Mouse (Mus musculus): ENCODE measurements around the gene Nr4a1. TPM values are rescaled to one million over a fixed set of nuclear protein-coding genes. Genes with fewer than 3 reads are reported as not detected.

Nr4a1 gene
- polyA plus RNA-seq, 1 experiment from 2014 or later: 11.2 TPM

- Histone ChIP-seq H3K9me3 (no peaks in the 10 kb centered on the region), H3K4me3 (replicated peaks) (peak overlapping the region; percentile 18; the same call in 1 of the 2 replicates), H3K27me3 (replicated peaks) (no peaks in the 10 kb centered on the region), H3K27ac (peak overlapping the region; percentile 89), H3K4me1 (peaks cover 38% of the 10 kb centered on the region), H3K9ac (no peak overlapping the region), H3K36me3 (peaks cover 18% of the 10 kb centered on the region), H3K4me2 (peak overlapping the region; percentile 40)
- ATAC-seq (ENCODE audit: insufficient read depth, low FRiP score, low read depth): no peak
- WGBS: 63% methylated on average over 10 of the region's 10 CpGs
These were observed 19.3 kb upstream of the Nr4a1 start for GRCm38 (mm10) chr15:101234611-101235341.

GRCm38 (mm10) chr15:101235342-101235698, 18.7 kb upstream of the Nr4a1 start:
- H3K27me3 ChIP-seq (replicated peaks): no peaks in the 10 kb centered on the region
- peak overlapping the region; percentile 89 for H3K27ac ChIP-seq
- ATAC-seq (ENCODE audit: insufficient read depth, low FRiP score, low read depth): peak; percentile 5; the same call in 1 of the 2 replicates
- WGBS: 30% methylated on average over 5 of the region's 5 CpGs
- H3K4me2 ChIP-seq: peak overlapping the region; percentile 40
- H3K36me3 ChIP-seq: peaks cover 14% of the 10 kb centered on the region
- peak overlapping the region; percentile 18 for H3K4me3 ChIP-seq (replicated peaks)
- peaks cover 40% of the 10 kb centered on the region for H3K4me1 ChIP-seq
- no peaks in the 10 kb centered on the region for H3K9me3 ChIP-seq
- H3K9ac ChIP-seq: no peak overlapping the region

- H3K4me1 ChIP-seq: peaks cover 41% of the 10 kb centered on the region
- H3K4me2 ChIP-seq: peak overlapping the region; percentile 40
- H3K9ac ChIP-seq: no peak overlapping the region
- peak overlapping the region; percentile 18 for H3K4me3 ChIP-seq (replicated peaks)
- peak overlapping the region; percentile 89 for H3K27ac ChIP-seq
- H3K27me3 ChIP-seq (replicated peaks): no peaks in the 10 kb centered on the region
- WGBS: 19% methylated on average over 12 of the region's 12 CpGs
- H3K36me3 ChIP-seq: peaks cover 10% of the 10 kb centered on the region
- H3K9me3 ChIP-seq: no peaks in the 10 kb centered on the region
- peak; percentile 71 for ATAC-seq (ENCODE audit: insufficient read depth, low FRiP score, low read depth)
These were observed 18.2 kb upstream of the Nr4a1 start for GRCm38 (mm10) chr15:101235728-101236327.

GRCm38 (mm10) chr15:101236878-101237277, 17.2 kb upstream of the Nr4a1 start:
- Histone ChIP-seq H3K36me3 (no peaks in the 10 kb centered on the region), H3K4me1 (peaks cover 47% of the 10 kb centered on the region), H3K4me2 (no peak overlapping the region), H3K9ac (no peak overlapping the region), H3K9me3 (no peaks in the 10 kb centered on the region), H3K27me3 (replicated peaks) (no peaks in the 10 kb centered on the region), H3K4me3 (replicated peaks) (no peak overlapping the region), H3K27ac (peak overlapping the region; percentile 89; the same call in 1 of the 2 replicates)
- ATAC-seq (ENCODE audit: insufficient read depth, low FRiP score, low read depth): no peak
- 8% methylated on average over 3 of the region's 3 CpGs for whole genome bisulfite sequencing

- ATAC-seq (ENCODE audit: insufficient read depth, low FRiP score, low read depth): no peak
- H3K4me3 ChIP-seq (replicated peaks): peak overlapping the region; percentile 32
- no peaks in the 10 kb centered on the region for H3K9me3 ChIP-seq
- no peak overlapping the region for H3K9ac ChIP-seq
- peaks cover 41% of the 10 kb centered on the region for H3K4me1 ChIP-seq
- peak overlapping the region; percentile 40; the same call in 1 of the 2 replicates for H3K27ac ChIP-seq
- H3K27me3 ChIP-seq (replicated peaks): no peaks in the 10 kb centered on the region
- H3K4me2 ChIP-seq: peak overlapping the region; percentile 66
- no peaks in the 10 kb centered on the region for H3K36me3 ChIP-seq
- 5% methylated on average over 28 of the region's 28 CpGs for WGBS
These were observed 15.1 kb upstream of the Nr4a1 start for GRCm38 (mm10) chr15:101238885-101239511.

- WGBS: 60% methylated on average over 8 of the region's 8 CpGs
- ATAC-seq (ENCODE audit: insufficient read depth, low FRiP score, low read depth): no peak
These were observed 14.2 kb upstream of the Nr4a1 start for GRCm38 (mm10) chr15:101239821-101240220.

GRCm38 (mm10) chr15:101240799-101241204, 13.3 kb upstream of the Nr4a1 start:
- peak overlapping the region; percentile 55 for H3K4me2 ChIP-seq
- H3K4me1 ChIP-seq: peaks cover 33% of the 10 kb centered on the region
- WGBS: 4% methylated on average over 10 of the region's 10 CpGs
- no peaks in the 10 kb centered on the region for H3K27me3 ChIP-seq (replicated peaks)
- no peaks in the 10 kb centered on the region for H3K9me3 ChIP-seq
- 0 out of 2 replicates have a peak overlapping the region, but pooled peaks have one; percentile 27 for H3K9ac ChIP-seq
- no peaks in the 10 kb centered on the region for H3K36me3 ChIP-seq
- peak overlapping the region; percentile 25 for H3K4me3 ChIP-seq (replicated peaks)
- ATAC-seq (ENCODE audit: insufficient read depth, low FRiP score, low read depth): peak; percentile 37; the same call in 1 of the 2 replicates
- peak overlapping the region; percentile 70 for H3K27ac ChIP-seq

More at GRCm38 (mm10) chr15:101239821-101240220, 14.2 kb upstream of the Nr4a1 start:
- Histone ChIP-seq H3K36me3 (no peaks in the 10 kb centered on the region), H3K27me3 (replicated peaks) (no peaks in the 10 kb centered on the region), H3K4me2 (no peak overlapping the region), H3K9ac (no peak overlapping the region), H3K9me3 (no peaks in the 10 kb centered on the region), H3K27ac (no peak overlapping the region), H3K4me1 (peaks cover 41% of the 10 kb centered on the region), H3K4me3 (replicated peaks) (no peak overlapping the region)

- Histone ChIP-seq H3K4me3 (replicated peaks) (peak overlapping the region; percentile 25), H3K9me3 (no peaks in the 10 kb centered on the region), H3K36me3 (no peaks in the 10 kb centered on the region), H3K27ac (peak overlapping the region; percentile 70), H3K4me2 (peak overlapping the region; percentile 55), H3K9ac (no peak overlapping the region), H3K27me3 (replicated peaks) (no peaks in the 10 kb centered on the region), H3K4me1 (peaks cover 31% of the 10 kb centered on the region)
- whole genome bisulfite sequencing: 40% methylated on average over 9 of the region's 9 CpGs
- no peak for ATAC-seq (ENCODE audit: insufficient read depth, low FRiP score, low read depth)
These were observed 12.8 kb upstream of the Nr4a1 start for GRCm38 (mm10) chr15:101241236-101241635.

GRCm38 (mm10) chr15:101241853-101242252, 12.2 kb upstream of the Nr4a1 start:
- WGBS: 52% methylated on average over 9 of the region's 9 CpGs
- no peak for ATAC-seq (ENCODE audit: insufficient read depth, low FRiP score, low read depth)
- Histone ChIP-seq H3K4me1 (peaks cover 30% of the 10 kb centered on the region), H3K4me2 (no peak overlapping the region), H3K4me3 (replicated peaks) (no peak overlapping the region), H3K27ac (peak overlapping the region; percentile 70), H3K9me3 (no peaks in the 10 kb centered on the region), H3K9ac (no peak overlapping the region), H3K36me3 (no peaks in the 10 kb centered on the region), H3K27me3 (replicated peaks) (no peaks in the 10 kb centered on the region)

- Histone ChIP-seq H3K9ac (no peak overlapping the region), H3K4me1 (peaks cover 34% of the 10 kb centered on the region), H3K9me3 (no peaks in the 10 kb centered on the region), H3K4me3 (replicated peaks) (no peak overlapping the region), H3K36me3 (no peaks in the 10 kb centered on the region), H3K27ac (peak overlapping the region; percentile 41), H3K27me3 (replicated peaks) (no peaks in the 10 kb centered on the region), H3K4me2 (no peak overlapping the region)
- WGBS: 28% methylated on average over 8 of the region's 8 CpGs
- ATAC-seq (ENCODE audit: insufficient read depth, low FRiP score, low read depth): peak; percentile 15; the same call in 1 of the 2 replicates
These were observed 11.4 kb upstream of the Nr4a1 start for GRCm38 (mm10) chr15:101242645-101243044.

GRCm38 (mm10) chr15:101244012-101244411, 10.1 kb upstream of the Nr4a1 start:
- peaks cover 35% of the 10 kb centered on the region for H3K4me1 ChIP-seq
- no peaks in the 10 kb centered on the region for H3K9me3 ChIP-seq
- no peak overlapping the region for H3K4me3 ChIP-seq (replicated peaks)
- H3K4me2 ChIP-seq: no peak overlapping the region
- no peak for ATAC-seq (ENCODE audit: insufficient read depth, low FRiP score, low read depth)
- H3K36me3 ChIP-seq: no peaks in the 10 kb centered on the region
- 54% methylated on average over 3 of the region's 3 CpGs for WGBS
- H3K9ac ChIP-seq: no peak overlapping the region
- H3K27ac ChIP-seq: no peak overlapping the region
- H3K27me3 ChIP-seq (replicated peaks): no peaks in the 10 kb centered on the region
